Mouse (Mus musculus): ENCODE results near the gene Cachd1. TPM values are rescaled to one million over a fixed set of nuclear protein-coding genes. Genes with fewer than 3 reads are reported as not detected.

Gene Cachd1
- polyA plus RNA-seq (2016; fragmentation: Nextera tagmentation; extraction: Ambion mirVana) = 50.8 and 56.5 TPM in 2 replicates

- under 1% methylated on average over 35 of the region's 50 CpGs for WGBS
- no peaks in the 10 kb centered on the region for H3K9me3 ChIP-seq
- H3K4me2 ChIP-seq (replicated peaks) = peak within 1 kb of the TSS; percentile 77
- H3K4me1 ChIP-seq = peaks cover 34% of the 10 kb centered on the region
- H3K4me3 ChIP-seq = peak within 1 kb of the TSS; percentile 93
- no peaks in the 10 kb centered on the region for H3K36me3 ChIP-seq
- peak; percentile 81 for ATAC-seq (ENCODE audit: low FRiP score, low read depth)
- H3K27ac ChIP-seq (replicated peaks) = peak within 1 kb of the TSS; percentile 95
- no peaks in the 10 kb centered on the region for H3K27me3 ChIP-seq
- peak within 1 kb of the TSS; percentile 99 for H3K9ac ChIP-seq (replicated peaks)
Measured at GRCm38 (mm10) chr4:100776043-100776870, at the start of gene Cachd1. Gene Cachd1, plus strand, starts transcription at chr4:100776675.

- Histone ChIP-seq H3K9ac (replicated peaks) (no peak overlapping the region), H3K4me1 (peaks cover 7% of the 10 kb centered on the region), H3K9me3 (no peaks in the 10 kb centered on the region), H3K36me3 (no peaks in the 10 kb centered on the region), H3K27ac (replicated peaks) (no peak overlapping the region), H3K27me3 (peaks cover 6% of the 10 kb centered on the region), H3K4me2 (replicated peaks) (no peak overlapping the region), H3K4me3 (no peak overlapping the region)
- 78% methylated on average over 5 of the region's 5 CpGs for WGBS
- no peak for ATAC-seq (ENCODE audit: low FRiP score, low read depth)
Measured at GRCm38 (mm10) chr4:100728896-100729479, 47.5 kb upstream of the Cachd1 start.

- Histone ChIP-seq H3K27ac (replicated peaks) (0 out of 2 replicates have a peak overlapping the region, but pooled peaks have one; percentile 11), H3K36me3 (no peaks in the 10 kb centered on the region), H3K4me1 (peaks cover 11% of the 10 kb centered on the region), H3K9me3 (no peaks in the 10 kb centered on the region), H3K4me2 (replicated peaks) (no peak overlapping the region), H3K9ac (replicated peaks) (no peak overlapping the region), H3K27me3 (no peaks in the 10 kb centered on the region), H3K4me3 (no peak overlapping the region)
- 57% methylated on average over 9 of the region's 9 CpGs for WGBS
- ATAC-seq (ENCODE audit: low FRiP score, low read depth) = peak; percentile 80
Measured at GRCm38 (mm10) chr4:100735098-100735935, 41.2 kb upstream of the Cachd1 start.

- peak; percentile 85 for ATAC-seq (ENCODE audit: low FRiP score, low read depth)
Measured at GRCm38 (mm10) chr4:100735936-100736349, 40.5 kb upstream of the Cachd1 start.

GRCm38 (mm10) chr4:100743615-100744014 lies 32.9 kb upstream of the Cachd1 start:
- H3K9ac ChIP-seq (replicated peaks) = no peak overlapping the region
- H3K27ac ChIP-seq (replicated peaks) = no peak overlapping the region
- H3K36me3 ChIP-seq = no peaks in the 10 kb centered on the region
- H3K4me2 ChIP-seq (replicated peaks) = no peak overlapping the region
- no peaks in the 10 kb centered on the region; the same call in 1 of the 2 replicates for H3K27me3 ChIP-seq
- no peak for ATAC-seq (ENCODE audit: low FRiP score, low read depth)
- 77% methylated on average over 8 of the region's 8 CpGs for WGBS
- H3K4me3 ChIP-seq = no peak overlapping the region
- H3K9me3 ChIP-seq = no peaks in the 10 kb centered on the region
- no peaks in the 10 kb centered on the region for H3K4me1 ChIP-seq

More at GRCm38 (mm10) chr4:100735936-100736349, 40.5 kb upstream of the Cachd1 start:
- Histone ChIP-seq H3K27ac (replicated peaks) (no peak overlapping the region), H3K9me3 (no peaks in the 10 kb centered on the region), H3K27me3 (no peaks in the 10 kb centered on the region; the same call in 1 of the 2 replicates), H3K9ac (replicated peaks) (no peak overlapping the region), H3K4me2 (replicated peaks) (no peak overlapping the region), H3K4me3 (no peak overlapping the region), H3K4me1 (peaks cover 11% of the 10 kb centered on the region), H3K36me3 (no peaks in the 10 kb centered on the region)
- WGBS = 17% methylated on average over 9 of the region's 9 CpGs

GRCm38 (mm10) chr4:100752278-100752677 lies 24.2 kb upstream of the Cachd1 start:
- 90% methylated on average over 2 of the region's 2 CpGs for WGBS
- Histone ChIP-seq H3K27ac (replicated peaks) (no peak overlapping the region), H3K4me2 (replicated peaks) (no peak overlapping the region), H3K9me3 (no peaks in the 10 kb centered on the region), H3K9ac (replicated peaks) (no peak overlapping the region), H3K36me3 (no peaks in the 10 kb centered on the region), H3K27me3 (no peaks in the 10 kb centered on the region), H3K4me1 (no peaks in the 10 kb centered on the region), H3K4me3 (no peak overlapping the region)
- ATAC-seq (ENCODE audit: low FRiP score, low read depth) = no peak

GRCm38 (mm10) chr4:100755632-100756031 lies 20.8 kb upstream of the Cachd1 start:
- H3K4me2 ChIP-seq (replicated peaks) = no peak overlapping the region
- ATAC-seq (ENCODE audit: low FRiP score, low read depth) = no peak
- no peak overlapping the region for H3K9ac ChIP-seq (replicated peaks)
- H3K36me3 ChIP-seq = no peaks in the 10 kb centered on the region
- no peak overlapping the region for H3K27ac ChIP-seq (replicated peaks)
- no peaks in the 10 kb centered on the region for H3K9me3 ChIP-seq
- H3K4me3 ChIP-seq = no peak overlapping the region
- 78% methylated on average over 8 of the region's 8 CpGs for WGBS
- H3K4me1 ChIP-seq = no peaks in the 10 kb centered on the region
- no peaks in the 10 kb centered on the region for H3K27me3 ChIP-seq

- no peak overlapping the region for H3K4me2 ChIP-seq (replicated peaks)
- no peak overlapping the region for H3K9ac ChIP-seq (replicated peaks)
- H3K27me3 ChIP-seq = no peaks in the 10 kb centered on the region
- H3K36me3 ChIP-seq = no peaks in the 10 kb centered on the region
- no peak for ATAC-seq (ENCODE audit: low FRiP score, low read depth)
- H3K4me3 ChIP-seq = no peak overlapping the region
- no peaks in the 10 kb centered on the region for H3K4me1 ChIP-seq
- H3K27ac ChIP-seq (replicated peaks) = no peak overlapping the region
- H3K9me3 ChIP-seq = no peaks in the 10 kb centered on the region
Measured at GRCm38 (mm10) chr4:100756499-100756898, 20.0 kb upstream of the Cachd1 start.

- Histone ChIP-seq H3K4me3 (no peak overlapping the region), H3K4me2 (replicated peaks) (no peak overlapping the region), H3K9ac (replicated peaks) (no peak overlapping the region), H3K36me3 (no peaks in the 10 kb centered on the region), H3K27ac (replicated peaks) (no peak overlapping the region), H3K27me3 (no peaks in the 10 kb centered on the region), H3K9me3 (no peaks in the 10 kb centered on the region), H3K4me1 (no peaks in the 10 kb centered on the region)
- no peak for ATAC-seq (ENCODE audit: low FRiP score, low read depth)
- 74% methylated on average over 6 of the region's 6 CpGs for WGBS
Measured at GRCm38 (mm10) chr4:100758265-100758898, 18.1 kb upstream of the Cachd1 start.

GRCm38 (mm10) chr4:100759603-100760002 lies 16.9 kb upstream of the Cachd1 start:
- Histone ChIP-seq H3K4me2 (replicated peaks) (no peak overlapping the region), H3K27ac (replicated peaks) (no peak overlapping the region), H3K36me3 (no peaks in the 10 kb centered on the region), H3K27me3 (no peaks in the 10 kb centered on the region), H3K4me3 (no peak overlapping the region), H3K4me1 (no peaks in the 10 kb centered on the region), H3K9me3 (no peaks in the 10 kb centered on the region), H3K9ac (replicated peaks) (no peak overlapping the region)
- no peak for ATAC-seq (ENCODE audit: low FRiP score, low read depth)
- 86% methylated on average over 1 of the region's 1 CpGs for WGBS

GRCm38 (mm10) chr4:100760416-100760815 lies 16.1 kb upstream of the Cachd1 start:
- no peaks in the 10 kb centered on the region for H3K9me3 ChIP-seq
- no peak overlapping the region for H3K27ac ChIP-seq (replicated peaks)
- H3K36me3 ChIP-seq = no peaks in the 10 kb centered on the region
- no peak overlapping the region for H3K4me2 ChIP-seq (replicated peaks)
- no peak overlapping the region for H3K9ac ChIP-seq (replicated peaks)
- no peak for ATAC-seq (ENCODE audit: low FRiP score, low read depth)
- H3K27me3 ChIP-seq = no peaks in the 10 kb centered on the region
- WGBS = 90% methylated on average over 5 of the region's 5 CpGs
- H3K4me3 ChIP-seq = no peak overlapping the region
- H3K4me1 ChIP-seq = no peaks in the 10 kb centered on the region
